Mouse (Mus musculus) B cell, adult 2 months (primary cell): ENCODE measurements around the gene Krt35.

ENCODE experiments used
- DNase-seq, 2 experiments: peaks; one replicate each; pipeline ENCODE4 v3.0.0; 2022

The Krt35 gene

DNA sequence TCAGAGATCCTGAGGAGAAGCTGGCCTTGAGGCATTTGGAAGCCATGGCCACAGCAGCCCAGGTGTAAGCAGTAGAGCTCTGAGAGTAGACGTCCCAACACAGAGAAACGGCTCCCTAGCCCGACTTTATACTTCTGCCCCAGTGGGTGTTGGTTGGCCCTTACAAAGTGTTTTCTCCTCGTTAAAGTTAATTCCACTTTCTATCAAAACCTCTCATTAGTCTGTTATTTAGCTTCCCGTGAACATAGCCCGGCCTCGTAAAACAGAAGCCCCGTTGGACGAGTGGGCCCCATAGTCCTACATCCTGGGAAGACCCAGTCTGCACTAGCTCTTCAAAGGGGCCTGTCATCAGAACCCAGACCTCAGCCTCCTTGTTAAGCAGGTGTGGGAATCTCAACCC, at the start of gene Krt35:
TSS of gene Krt35 (minus strand) at position 101 of the 400 bp plus-strand sequence.
- no peak for DNase-seq

DNA sequence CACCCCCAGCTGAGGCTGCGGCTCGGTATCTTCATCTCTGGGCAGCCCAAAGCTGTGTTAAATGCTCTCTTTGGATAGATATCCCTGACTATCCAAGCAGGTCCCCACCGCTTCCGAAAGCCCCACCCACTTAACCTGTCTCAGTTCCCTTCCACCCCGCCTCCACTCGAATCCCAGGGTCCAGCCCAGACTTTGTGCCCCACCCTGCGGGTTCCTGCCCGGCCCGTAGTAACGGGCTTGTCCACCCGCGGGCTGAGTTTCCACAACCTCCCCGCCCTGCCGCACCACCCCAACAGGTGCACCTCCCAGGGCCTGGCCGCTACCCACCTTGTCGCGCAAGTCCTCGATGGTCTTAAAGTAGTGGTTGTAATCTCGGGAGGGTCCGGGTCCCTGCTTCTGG, 49.1 kb upstream of the Krt35 start:
- no peak for DNase-seq

DNA sequence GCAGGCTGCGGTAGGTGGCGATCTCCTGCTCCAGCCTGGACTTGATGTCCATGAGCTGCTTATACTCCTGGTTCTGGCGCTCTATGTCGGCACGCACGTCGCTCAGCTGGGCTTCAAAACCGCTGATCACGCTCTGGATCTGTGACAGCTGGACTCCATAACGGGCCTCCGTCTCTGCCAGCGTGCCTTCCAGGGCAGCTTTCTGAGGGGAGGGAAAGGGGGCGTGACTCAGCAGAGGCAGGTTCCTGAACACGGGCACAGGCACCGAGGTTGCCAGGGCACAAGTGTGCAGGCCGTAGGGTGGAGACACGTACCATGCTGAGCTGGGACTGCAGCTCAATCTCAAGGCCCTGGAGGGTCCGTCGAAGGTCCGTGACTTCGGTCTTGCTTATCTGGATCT, 44.9 kb upstream of the Krt35 start:
- no peak for DNase-seq

DNA sequence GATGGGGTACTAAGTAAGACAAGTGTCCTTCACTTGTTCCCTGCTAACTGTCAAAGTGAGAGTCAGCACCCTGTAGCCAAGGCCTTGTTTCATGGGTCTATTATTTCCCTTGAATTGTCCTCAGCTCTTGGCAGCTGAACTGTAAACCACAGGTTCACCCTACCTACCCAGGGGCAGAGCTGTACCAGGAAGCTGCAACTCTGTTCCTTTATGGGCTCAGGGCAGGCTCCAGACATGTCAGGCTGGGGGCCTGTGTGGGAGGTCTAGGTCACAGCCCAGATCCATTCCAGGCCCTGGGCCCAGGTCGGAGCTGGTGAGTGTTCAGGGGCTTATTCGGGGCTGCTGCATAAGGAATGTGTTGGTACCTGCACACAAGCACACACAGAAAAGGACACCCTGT, 43.4 kb upstream of the Krt35 start:
- DNase-seq, result no peak

DNA sequence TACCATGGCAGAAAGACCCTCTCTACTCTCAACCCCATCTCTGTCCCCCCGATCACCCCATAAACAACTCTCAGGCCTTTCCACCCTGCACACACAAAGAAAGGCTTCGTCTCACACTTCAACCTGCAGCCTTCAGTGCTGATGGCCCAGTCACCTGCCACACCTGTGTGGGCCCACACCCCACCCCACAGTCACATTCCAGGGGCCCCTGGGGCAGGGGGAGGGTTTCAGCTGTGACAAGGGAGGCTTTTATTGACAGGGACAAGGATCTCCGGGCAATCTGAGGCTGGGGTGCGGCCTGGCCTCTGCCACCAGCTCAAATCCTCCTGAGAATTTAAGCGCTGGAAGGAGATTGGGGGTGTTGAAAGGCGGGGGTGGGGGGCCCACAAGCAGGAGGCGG, 42.8 kb upstream of the Krt35 start:
- no peak for DNase-seq

DNA sequence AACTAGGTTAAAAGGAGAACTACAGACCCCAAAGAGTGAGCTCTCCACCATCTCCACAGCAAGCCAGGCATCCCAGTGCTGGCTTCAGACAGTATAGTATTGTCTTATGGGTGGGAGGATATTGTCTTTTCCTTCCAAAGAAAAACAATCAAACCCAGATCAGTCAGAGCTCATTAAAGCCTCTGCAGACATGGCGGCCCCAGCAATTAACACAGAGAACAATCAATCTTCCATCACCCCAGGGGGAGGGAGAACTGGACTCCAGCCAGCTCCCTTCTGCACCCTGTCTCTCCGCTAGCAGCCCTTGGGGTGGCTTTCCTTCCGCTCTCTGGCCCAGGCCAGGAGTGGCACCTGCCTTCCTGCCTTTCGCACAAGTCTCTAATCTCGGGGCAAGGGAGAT, 41.7 kb upstream of the Krt35 start:
- DNase-seq, result no peak

DNA sequence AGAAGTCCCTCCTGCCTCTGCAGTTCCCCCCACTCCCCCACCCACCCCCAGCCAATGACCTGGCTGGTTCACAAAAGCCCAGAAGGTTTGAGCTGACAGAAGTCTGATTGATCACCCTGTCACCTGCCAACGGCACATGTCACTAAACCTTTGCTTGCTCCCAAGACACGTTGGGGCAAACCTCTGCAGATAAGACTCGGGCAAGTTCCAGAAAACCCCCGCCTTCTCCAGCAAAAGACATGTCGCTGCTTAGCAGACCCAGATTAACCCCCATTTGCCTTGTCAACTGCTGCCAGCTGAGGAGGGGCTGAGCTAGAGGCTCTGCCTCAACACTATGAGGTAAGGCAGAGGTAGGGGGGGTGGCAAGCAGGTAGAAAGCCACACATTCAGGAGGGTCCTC, 40.5 kb upstream of the Krt35 start:
- no peak for DNase-seq

DNA sequence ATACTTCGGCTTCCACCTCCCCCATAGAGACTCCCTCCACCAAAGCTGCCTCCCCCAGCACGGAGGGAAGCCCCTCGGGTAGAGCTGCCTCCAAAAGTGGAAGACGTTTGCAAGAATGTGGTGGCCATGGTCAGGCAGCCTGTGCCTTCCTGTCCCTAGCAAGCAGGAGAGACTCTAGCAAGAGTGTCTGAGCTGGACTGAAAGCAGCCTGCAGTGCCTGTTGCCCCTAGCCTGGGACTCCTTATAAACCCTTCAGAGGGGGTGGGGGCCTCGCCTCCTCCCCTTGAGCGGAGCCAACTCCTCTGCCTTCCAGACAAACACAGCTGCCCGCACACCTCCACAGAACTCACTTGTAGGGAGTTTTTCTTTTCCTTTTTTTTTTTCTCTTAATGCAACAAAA, 39.7 kb upstream of the Krt35 start, which contains the start of gene Krt15:
TSS of gene Krt15 (minus strand) at position 198 of the 400 bp plus-strand sequence.
- no peak for DNase-seq

DNA sequence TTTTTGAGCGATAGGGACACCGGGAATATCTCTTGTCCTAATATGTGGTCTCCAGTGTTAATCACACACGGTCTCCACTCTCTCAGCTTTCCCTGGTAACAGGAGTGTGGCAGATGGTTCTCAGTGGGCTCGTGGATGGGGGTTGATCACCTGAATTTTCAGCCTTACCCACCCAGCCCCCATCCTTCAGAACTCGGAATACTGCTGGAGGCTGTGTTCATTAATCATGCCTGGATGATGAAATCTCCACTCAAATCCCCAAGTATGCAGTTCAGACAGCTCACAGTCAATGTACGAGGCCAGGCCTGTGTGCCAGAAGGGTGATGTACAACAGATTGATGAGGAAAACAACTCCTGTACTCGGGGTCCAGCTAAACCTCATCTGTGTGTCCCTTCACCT, 28.9 kb upstream of the Krt35 start:
- DNase-seq, result no peak

DNA sequence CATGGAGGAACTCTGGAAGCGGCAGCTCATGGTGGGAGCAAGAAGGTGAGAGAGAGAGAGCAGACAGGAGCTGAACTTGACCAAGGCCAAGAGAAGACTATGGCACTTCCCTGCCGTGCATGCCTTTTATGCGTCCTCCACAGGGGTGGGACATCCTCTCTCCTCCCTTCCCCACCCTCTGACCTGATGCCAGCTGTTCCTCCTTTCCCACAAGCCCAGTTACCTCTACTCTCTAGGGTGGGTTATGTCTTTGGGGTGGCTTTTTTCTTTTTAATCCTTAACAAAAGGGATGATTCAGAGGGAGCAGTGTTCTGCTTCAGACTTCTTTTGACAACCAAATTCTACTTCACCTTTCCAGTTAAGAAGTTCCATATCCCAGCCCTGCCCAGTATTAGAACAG, 25.4 kb upstream of the Krt35 start, which contains the start of gene Krt13:
TSS of gene Krt13 (minus strand) at position 101 of the 400 bp plus-strand sequence.
- no peak for DNase-seq

DNA sequence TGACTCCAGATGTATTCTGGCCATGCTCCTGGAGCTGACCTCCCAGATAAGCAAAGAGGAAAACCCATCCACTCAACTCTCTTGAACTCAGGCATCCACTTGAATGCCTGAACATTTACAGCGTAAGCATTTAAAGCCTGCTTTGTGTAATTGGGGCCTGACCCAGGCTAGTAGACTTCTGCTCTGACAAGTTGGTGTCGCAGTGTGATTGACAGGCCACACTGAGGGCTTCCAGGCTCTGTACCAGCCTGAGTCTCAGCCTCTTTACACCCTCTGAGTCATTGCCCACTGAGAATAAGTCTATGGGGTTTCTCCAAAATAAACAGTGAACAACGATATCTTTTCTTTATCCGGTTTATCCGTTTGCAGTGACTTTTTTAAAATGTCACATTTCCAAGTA, 24.3 kb upstream of the Krt35 start:
- no peak for DNase-seq

DNA sequence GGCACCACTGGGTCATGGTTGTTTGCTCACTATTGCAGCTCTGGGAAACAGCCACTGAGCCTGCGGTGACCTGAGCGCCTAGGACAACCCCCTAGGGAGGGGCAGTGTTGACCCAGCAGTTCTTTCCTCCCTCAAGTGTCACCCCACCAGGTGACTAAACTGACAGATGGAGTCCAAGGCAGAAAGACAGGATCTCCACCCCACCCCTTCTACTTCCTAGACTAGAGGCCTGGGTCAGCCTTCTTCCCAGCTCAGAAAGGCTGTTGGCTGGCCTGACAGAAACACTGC, 17.6 kb upstream of the Krt35 start:
- no peak for DNase-seq

DNA sequence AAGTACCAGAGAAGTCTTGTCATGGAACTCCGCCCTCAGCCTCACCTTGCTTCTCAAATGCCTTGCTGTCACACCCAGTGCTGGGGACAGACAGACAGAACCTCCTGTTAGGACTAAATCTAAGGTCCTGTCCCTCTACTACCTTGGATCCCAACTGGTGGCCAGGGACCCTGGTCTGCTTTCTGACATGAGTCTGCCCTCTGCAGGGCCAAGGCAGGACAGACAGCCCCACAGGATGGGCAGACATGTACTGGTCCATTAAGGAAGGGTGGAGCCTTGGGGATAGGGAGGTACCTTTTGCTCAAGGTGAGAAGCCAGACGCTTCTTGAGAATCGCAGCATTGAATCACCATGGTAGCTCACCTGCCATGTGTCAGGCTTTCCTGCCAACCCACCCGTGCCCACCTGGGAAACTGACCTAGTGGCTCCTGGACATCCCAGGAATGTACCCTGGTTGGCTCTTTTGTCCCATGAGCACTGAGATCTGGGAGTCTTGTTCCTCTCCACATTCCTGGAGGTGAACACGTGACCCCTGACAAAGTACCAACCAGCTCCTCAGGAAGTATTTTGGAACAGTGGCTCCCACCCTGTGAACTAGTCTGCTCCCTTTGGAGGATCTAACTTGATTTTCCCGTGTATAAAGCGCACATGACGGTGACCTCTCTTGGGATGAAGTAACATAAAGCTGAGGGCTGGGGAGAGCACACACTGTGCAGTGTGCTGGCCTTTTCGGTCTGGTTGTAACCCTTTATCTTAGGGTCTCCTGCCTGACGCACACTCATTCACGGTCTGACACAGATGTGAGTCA, 17.1 kb upstream of the Krt35 start:
- DNase-seq, result no peak

DNA sequence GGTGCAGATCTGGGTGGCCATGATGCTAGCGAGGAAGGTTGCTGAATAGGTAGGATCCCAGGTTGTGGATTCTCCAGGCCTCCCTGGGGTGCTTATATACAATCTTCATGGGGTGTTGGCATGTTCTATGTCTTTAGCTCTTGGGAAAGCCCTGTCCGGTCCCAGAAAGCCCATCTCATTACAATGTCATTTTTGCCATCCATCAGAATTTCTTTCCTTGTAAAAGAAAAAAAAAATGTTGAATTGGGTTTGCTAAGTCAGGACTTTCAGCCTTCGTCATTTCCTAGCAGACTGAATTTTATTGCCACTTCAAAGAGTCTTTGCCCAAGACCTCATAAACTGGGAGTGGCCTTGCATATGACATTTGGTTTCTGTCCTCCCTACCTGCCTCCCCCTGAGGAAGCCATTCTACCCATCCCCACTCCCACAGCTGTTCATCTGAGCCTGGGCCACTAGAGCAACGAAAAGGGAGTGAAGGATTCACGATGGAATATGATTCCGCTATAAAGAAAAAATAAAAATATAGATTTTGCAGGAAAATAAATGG, 9.6 kb upstream of the Krt35 start, which contains the start of gene Krt36:
TSS of gene Krt36 (minus strand) at position 51 of the 547 bp plus-strand sequence.
- DNase-seq, result no peak

DNA sequence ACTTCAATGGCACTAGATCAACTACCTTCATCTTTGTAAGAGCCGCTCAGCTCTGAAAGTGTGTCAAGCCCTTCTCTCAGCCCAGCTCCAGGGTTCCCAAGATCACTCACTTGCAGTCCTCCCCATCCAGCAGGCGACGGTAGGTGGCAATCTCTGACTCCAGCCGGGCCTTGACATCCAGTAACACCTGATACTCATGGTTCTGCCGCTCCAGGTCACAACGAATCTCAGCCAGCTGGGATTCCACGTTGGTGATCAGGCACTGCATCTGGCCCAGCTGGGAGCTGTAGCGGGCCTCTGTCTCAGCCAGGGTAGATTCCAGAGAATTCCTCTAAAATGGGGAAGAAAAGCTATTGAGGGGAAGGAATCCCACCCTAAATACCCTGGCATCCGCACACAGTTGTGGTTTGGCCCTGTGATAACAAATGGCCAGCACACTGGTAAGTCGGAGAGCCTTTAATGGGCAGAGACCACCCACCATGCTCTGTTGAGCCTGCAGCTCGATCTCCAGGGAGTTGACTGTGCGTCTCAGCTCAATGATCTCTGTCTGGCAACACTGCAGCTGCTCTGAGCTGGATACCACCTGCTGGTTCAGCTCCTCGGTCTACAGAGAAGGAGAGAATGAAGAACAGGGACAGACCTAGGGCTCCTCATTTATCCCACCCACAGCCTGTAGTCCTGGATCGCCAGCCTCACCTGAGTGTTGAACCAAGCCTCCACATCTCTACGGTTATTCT, 6.8 kb upstream of the Krt35 start:
- DNase-seq, result no peak

DNA sequence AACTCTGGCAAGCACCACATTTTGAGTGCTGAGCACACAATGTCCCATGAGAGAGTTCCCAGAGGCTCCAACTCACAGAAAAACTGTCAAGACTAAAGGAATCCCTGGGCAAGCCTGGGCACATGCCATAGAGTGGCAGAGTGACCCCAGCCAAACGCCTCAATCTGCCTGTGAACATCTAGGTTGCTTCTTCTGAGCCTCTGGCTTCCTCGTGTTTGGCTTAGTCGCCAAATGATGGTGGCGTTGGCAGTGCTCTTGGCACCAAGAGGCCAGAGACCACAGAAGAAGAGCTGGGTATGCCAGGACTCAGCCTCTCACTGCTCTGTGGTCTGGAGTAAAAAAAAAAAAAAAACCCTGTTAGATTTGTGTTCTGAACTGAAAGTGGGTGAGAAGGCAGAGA, 4.3 kb upstream of the Krt35 start:
- DNase-seq, result no peak

DNA sequence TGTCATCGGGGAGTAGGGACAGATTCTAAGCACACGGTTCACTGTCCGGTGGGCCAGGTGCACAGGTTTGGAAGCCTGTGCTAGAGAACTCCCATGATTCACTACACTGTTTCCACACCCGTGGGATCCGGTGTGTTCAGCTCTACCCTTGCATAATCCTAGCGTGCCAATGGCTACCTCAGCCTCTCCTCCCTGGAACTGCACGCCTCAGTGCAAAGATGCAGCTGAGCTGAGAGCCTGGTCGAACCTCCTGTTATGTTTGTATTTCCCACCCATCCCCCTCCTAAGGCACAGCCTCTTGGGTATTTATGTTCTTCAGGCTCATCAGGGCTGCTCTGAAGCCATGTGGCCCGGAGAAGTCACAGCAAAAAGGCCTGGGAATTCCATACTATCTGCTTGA, 1.8 kb upstream of the Krt35 start:
- no peak for DNase-seq

DNA sequence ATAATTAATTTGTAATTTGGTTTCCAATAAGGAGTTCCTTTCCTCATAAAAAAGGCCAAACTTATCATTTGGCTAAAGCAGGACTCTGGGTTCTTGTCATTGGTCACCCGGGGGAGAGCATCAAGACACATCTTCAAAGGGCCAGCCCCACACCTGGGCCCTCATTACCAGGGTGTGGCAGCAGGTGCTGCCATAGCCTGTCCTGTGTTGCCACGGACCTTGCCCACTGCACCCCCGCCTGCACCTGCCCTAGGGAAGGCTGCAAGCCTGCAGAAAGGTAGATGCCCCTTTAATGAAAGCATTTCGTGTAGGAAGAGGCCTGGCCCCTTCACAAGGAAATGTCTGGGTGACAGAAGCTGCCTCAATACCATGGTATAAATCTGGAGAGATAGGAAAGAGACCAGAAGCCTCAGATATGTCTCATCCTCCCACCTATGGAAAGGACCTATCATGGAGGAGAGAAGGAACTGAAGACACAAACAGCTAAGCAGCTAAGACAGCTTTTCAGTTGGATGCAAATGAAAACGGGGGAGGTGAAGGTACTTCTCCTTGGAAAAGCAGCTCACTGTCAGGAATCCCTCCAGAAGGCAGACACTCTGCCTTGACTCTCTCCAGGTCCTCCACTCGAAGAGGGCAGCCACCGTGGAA, 7.5 kb downstream of the Krt35 start:
- no peak for DNase-seq

DNA sequence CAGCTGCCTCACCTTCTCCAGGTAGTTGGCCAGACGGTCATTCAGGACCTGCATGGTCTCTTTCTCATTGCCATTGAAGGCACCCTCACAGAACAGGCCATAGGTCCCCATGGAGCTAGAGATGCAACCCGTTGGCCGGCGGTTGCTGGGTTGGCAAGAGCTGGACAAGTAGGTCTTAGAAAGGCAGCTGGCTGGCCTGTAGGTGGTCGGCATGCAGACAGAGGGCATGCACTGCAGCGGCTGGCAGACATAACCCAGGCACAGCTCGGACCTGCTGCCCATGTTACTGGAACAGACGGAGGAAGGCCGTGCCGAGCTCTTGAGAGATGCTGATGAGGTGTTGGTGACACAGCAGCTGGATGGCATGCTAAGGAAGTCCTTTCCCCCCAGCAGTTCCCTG, 8.2 kb downstream of the Krt35 start, which contains the start of gene Krt32:
TSS of gene Krt32 (minus strand) at position 366 of the 400 bp plus-strand sequence.
- no peak for DNase-seq

DNA sequence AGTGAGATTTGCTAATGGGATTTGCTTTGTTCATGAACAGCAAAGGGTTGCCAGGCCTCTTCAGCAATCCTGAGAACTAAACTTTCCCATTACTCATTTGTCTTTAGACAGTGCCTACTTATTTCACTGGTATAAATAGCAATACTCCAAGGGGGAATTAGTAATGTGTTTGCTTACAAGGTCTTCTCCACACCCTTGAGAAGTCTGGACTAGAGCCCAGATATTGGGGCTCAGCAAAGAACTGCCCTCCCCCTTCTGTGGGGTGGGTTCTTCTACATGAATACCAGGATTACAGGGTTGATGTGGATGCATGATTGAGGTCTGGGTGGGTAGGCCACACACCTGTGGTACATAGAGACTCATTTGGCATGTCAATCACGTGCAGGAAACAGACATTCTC, 22.2 kb downstream of the Krt35 start:
- DNase-seq, result no peak

DNA sequence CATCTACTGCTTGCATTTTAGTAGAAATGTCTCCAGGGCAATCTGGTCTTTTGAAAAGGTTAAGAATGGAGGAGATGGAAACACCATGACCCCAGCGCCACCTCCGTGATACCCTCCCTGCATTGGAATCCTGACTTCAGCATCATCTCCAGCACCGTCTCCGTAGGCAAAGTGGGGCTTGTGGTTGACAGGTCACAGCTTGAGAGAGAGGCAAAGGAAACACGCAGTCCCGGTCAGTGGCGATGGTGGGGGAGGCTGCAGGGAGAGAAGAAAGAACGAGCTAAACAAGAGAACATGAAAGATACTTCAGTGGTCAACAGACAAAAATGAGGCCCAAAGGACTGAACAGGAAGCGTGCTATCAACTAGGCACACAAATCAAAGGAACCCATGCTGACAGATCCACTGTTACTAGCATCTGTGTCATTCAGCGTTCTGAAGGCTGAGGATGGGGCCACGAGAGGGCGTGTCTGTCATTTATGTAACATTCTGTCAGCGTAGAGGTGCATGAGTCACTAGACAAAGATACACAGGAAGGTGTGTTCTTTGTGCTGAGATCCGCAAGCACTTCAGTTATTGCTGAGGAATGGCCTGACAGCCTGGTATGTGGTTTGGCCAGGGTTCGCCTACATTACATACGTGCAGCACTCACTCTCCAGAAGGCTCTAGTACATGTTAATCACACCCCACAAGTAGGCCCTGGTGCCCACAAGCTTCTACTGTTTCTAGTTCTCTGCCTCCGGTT, 28.6 kb downstream of the Krt35 start:
- no peak for DNase-seq

DNA sequence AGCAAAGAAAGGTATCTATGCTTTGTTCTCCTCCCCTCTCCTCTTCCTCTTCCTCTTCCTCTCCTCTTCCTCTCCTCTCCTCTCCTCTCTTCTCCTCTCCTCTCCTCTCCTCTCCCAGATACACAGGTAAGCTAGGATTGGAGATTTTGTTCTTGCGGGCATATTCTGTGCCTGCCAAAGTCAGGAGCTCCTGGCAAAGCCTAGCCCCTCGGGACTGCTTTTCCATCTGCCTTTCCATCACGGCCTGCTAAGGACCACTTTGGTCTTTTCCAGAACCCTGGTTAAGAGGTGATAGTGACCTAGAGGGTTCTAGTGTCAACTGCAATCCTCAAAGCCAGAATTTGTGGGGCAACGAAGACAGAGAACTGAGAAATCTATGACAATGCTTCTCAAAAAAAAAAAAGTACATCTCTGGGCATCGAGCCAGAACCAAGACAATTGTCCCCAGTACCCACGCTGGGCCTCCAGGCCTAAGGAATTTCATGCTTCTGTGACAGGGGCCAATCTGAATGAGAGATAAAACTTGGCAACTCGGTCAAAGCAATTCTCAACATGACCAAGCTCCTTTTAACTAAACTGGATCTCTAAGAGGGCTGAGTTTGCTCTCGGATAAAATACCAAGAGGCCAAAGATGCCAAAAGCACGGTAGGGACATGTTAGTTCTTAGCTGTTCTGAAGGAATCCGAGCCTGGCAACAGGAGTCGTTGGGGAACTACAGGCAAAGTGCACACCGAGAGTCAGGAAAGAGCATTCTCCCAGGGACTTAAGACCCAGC, 29.6 kb downstream of the Krt35 start:
- DNase-seq, result no peak
